Mouse (Mus musculus) testis, adult 2 months (tissue): ENCODE data around the gene Adtrp.

Experiments
- CTCF ChIP-seq: fragments of 200-500 bp; IDR thresholded peaks from 2 replicates; pipeline ENCODE4 v1.5.1; 2012; ENCODE audit warnings: low read depth, mild to moderate bottlenecking, inconsistent platforms, low read length, moderate library complexity; ENCODE audit not compliant: control insufficient read depth, insufficient read depth, insufficient replicate concordance
- POLR2A ChIP-seq: fragments of 200-500 bp; IDR thresholded peaks from 2 replicates; pipeline ENCODE4 v1.6.1; 2012; ENCODE audit warnings: low read depth, mild to moderate bottlenecking, inconsistent platforms, low read length, moderate library complexity; ENCODE audit not compliant: control insufficient read depth

DNA sequence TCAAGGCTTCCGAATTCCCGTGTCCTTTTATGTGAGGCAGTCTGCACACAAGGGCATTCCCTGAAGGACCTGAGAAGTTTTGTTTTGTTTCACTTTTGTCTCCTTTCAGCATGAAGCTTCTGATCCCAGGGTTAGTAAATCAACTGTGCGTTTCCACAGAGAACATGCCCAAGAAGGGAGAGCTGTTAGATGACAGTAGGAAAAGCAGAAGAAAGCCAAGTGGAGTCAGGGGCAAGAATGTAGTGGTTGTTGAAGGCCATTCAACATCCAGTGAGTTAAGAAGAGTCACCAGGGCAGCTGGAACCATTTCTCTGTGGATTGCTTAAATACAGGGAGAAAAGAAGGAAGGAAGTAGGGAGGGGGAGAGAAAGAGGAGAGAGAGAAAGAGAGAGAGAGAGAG is 76.4 kb downstream of the Adtrp start:
- TF ChIP-seq CTCF (no peak), POLR2A (no peak)
